Mouse (Mus musculus) liver, embryonic 13.5 days (tissue): ENCODE measurements around the gene Trank1. TPM values are rescaled to one million over a fixed set of nuclear protein-coding genes. Genes with fewer than 3 reads are reported as not detected.
A peak's percentile ranks its signal among the peaks of the same experiment; 100 is the strongest.

ENCODE experiments used
- ATAC-seq: fragments of 200-750 bp; cut with Nextera tagmentation; 2 replicates; pipeline ENCODE4 v1.8.0; 2017; ENCODE audit warnings: low read depth, mild to moderate bottlenecking, moderate number of reproducible peaks, moderate library complexity
- DNase-seq: peaks from one replicate; pipeline ENCODE4 v3.0.0; 2022
- H3K27ac ChIP-seq: fragments of 300-500 bp; sonication (generic); 2 replicates; pipeline ENCODE4 v1.5.1; 2015; ENCODE audit warnings: moderate library complexity, mild to moderate bottlenecking, inconsistent platforms
- H3K27me3 ChIP-seq: fragments of 300-500 bp; sonication (generic); 2 replicates; pipeline ENCODE4 v1.6.1; 2015; ENCODE audit warnings: mild to moderate bottlenecking, inconsistent platforms
- H3K36me3 ChIP-seq: fragments of 300-500 bp; sonication (generic); 2 replicates; pipeline ENCODE4 v1.6.1; 2015; ENCODE audit warnings: mild to moderate bottlenecking, inconsistent platforms
- H3K4me1 ChIP-seq: fragments of 300-500 bp; sonication (generic); replicated peaks from 2 replicates; pipeline ENCODE4 v1.6.1; 2015; ENCODE audit warnings: inconsistent platforms
- H3K4me2 ChIP-seq: fragments of 300-500 bp; sonication (generic); 2 replicates; pipeline ENCODE4 v1.6.1; 2015; ENCODE audit warnings: inconsistent platforms, mild to moderate bottlenecking, moderate library complexity
- H3K4me3 ChIP-seq: fragments of 300-500 bp; sonication (generic); replicated peaks from 2 replicates; pipeline ENCODE4 v1.5.1; 2015; ENCODE audit warnings: mild to moderate bottlenecking, inconsistent platforms
- H3K9ac ChIP-seq: fragments of 300-500 bp; sonication (generic); 2 replicates; pipeline ENCODE4 v1.6.1; 2015; ENCODE audit warnings: mild to moderate bottlenecking, inconsistent platforms
- H3K9me3 ChIP-seq: fragments of 300-500 bp; sonication (generic); replicated peaks from 2 replicates; pipeline ENCODE4 v1.6.1; 2016; ENCODE audit warnings: inconsistent platforms
- WGBS: fragments of 180-500 bp; shearing (Covaris S2); methylation state at CpG from one replicate; pipeline ENCODE4 v1.1.7; 2015; ENCODE audit not compliant: insufficient replicate concordance; 5-methylcytosine and 5-hydroxymethylcytosine counted together
- polyA plus RNA-seq: library from polyadenylated mRNA; unstranded; fragments of >200 nt; fragmentation: Nextera tagmentation; extraction: Ambion mirVana; gene quantifications from 2 replicates; pipeline ENCODE4 v1.2.1, GENCODE M21; 2015

Gene Trank1
- polyA plus RNA-seq, 1 experiment from 2014 or later = not detected

DNA sequence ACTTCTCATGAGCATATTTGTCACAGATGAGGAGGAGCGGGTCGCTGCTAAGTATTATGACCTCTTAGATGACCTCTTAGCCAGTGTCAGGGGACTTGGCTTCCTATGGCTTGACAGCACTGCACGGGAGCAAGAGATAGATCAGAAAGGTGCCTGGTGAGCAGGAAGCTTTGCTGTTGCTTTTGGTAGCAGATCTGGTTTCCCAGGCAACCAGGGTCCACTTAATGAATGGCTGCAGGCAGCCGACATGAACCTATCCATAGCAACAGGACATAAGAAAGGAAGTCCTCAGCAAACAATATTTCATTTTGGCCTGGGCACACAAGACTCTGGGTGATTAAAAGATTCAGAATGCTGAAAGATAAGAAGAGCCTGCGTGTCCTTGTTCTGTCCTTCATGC is 25.9 kb upstream of the Trank1 start:
- Histone ChIP-seq H3K4me3 (no peak overlapping the region), H3K27me3 (no peaks in the 10 kb centered on the region), H3K4me2 (no peak overlapping the region), H3K27ac (no peak overlapping the region), H3K9ac (no peak overlapping the region), H3K36me3 (no peaks in the 10 kb centered on the region), H3K4me1 (peaks cover 8% of the 10 kb centered on the region), H3K9me3 (no peaks in the 10 kb centered on the region)
- no peak for DNase-seq
- no peak for ATAC-seq
- WGBS = 44% methylated on average over 5 of the region's 5 CpGs

DNA sequence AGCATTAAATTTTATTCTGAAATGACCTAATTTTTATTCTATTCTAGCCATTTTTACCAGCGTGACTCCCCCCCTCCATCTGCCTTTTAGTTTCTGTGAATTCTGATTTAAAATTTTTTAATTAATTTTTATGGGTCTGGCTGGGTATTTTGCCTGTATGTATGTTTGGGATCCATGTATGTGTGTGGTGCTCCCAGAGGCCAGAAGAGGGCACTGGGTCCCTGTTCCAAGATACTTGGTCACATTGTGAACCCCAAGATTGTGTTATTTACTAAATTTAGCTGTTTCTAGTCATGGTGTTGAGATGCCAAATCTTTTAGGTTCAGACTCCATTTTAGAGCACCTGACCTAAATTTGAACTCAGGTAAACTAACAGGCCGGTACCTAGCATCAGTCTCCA is 25.1 kb upstream of the Trank1 start:
- Histone ChIP-seq H3K36me3 (no peaks in the 10 kb centered on the region), H3K4me3 (no peak overlapping the region), H3K4me2 (no peak overlapping the region), H3K9me3 (no peaks in the 10 kb centered on the region), H3K27ac (no peak overlapping the region), H3K9ac (no peak overlapping the region), H3K4me1 (peaks cover 8% of the 10 kb centered on the region), H3K27me3 (no peaks in the 10 kb centered on the region)
- DNase-seq = no peak
- ATAC-seq = no peak
- WGBS = 57% methylated on average over 2 of the region's 2 CpGs

DNA sequence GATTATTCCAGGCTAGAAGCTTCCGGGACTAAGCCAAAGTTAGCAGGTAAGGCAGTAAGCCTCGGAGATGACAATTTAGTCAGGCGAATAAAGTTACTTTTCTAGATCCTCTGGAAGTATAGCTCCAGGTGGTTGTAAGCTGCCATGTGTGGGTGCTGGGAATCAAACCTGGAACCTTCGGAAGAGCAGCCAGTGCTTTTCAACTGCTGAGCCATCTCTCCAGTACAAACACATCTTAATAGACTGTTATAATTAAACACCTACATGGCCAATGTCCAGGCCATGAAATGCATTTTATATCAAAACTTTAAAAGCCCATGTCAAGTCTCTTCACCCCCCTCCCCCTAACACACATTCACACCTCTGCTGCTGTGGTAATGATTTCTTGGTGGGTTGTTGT is 23.6 kb upstream of the Trank1 start:
- Histone ChIP-seq H3K36me3 (no peaks in the 10 kb centered on the region), H3K27ac (no peak overlapping the region), H3K4me2 (no peak overlapping the region), H3K27me3 (no peaks in the 10 kb centered on the region), H3K9ac (no peak overlapping the region), H3K4me1 (peaks cover 8% of the 10 kb centered on the region), H3K9me3 (no peaks in the 10 kb centered on the region), H3K4me3 (no peak overlapping the region)
- 72% methylated on average over 4 of the region's 4 CpGs for WGBS
- no peak for ATAC-seq
- no peak for DNase-seq

DNA sequence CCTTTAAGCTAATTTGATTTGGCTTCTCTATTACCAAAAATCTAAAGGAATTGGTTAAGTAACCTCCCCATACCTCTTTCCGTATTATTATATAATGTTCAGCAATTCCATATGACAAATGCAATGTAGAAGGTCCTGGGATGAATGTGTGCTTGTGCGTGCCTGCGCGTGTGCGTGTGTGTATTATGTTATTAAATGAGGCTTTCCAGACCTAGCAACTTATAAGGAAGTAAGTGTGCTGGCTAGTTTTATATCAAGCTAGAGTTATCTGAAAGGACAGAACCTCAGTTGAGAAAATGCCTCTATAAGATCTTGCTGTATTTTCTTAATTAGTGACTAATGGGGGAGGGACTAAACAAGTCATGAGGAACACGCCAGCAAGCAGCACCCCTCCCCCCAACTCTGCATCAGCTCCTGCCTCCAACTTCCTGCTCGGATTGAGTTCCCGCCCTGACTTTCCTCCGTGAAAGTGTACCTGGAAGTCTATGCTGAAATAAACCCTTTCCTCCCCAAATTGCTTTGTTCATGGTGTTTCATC is 22.2 kb upstream of the Trank1 start:
- DNase-seq = no peak
- Histone ChIP-seq H3K27ac (peak overlapping the region; percentile 23; the same call in 1 of the 2 replicates), H3K9me3 (no peaks in the 10 kb centered on the region), H3K27me3 (no peaks in the 10 kb centered on the region), H3K36me3 (no peaks in the 10 kb centered on the region), H3K4me2 (peak overlapping the region; percentile 46), H3K9ac (no peak overlapping the region; the same call in 1 of the 2 replicates), H3K4me3 (no peak overlapping the region), H3K4me1 (peaks cover 8% of the 10 kb centered on the region)
- 51% methylated on average over 9 of the region's 9 CpGs for WGBS
- ATAC-seq = peak; percentile 52

DNA sequence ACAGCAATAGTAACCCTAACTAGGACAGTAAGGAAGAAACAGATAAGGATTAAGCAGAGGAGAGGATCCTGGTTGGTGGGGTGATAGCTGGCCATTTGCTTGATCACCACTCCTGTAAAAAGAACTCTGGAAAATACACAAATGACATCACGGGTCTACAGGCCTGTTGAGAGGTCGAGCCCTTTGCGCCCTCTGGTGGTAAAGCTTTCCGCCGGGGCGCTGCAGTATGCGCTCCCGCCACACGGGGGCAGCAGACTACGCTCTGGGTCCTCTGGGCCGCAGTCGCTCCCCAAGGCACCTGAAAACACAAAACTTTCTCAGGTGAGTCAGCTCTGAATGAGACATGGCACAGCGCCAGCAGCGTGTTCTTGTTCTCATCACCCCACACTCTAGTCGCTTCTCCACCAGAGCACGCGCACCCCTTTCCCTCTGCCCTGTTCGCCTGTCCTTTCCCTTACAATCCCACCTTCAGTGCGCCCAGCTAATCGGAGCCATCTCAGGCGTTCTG is 21.7 kb upstream of the Trank1 start:
- DNase-seq = peak; percentile 81
- Histone ChIP-seq H3K9me3 (no peaks in the 10 kb centered on the region), H3K27ac (peak overlapping the region; percentile 23; the same call in 1 of the 2 replicates), H3K4me2 (peak overlapping the region; percentile 46), H3K27me3 (no peaks in the 10 kb centered on the region), H3K36me3 (no peaks in the 10 kb centered on the region), H3K9ac (no peak overlapping the region; the same call in 1 of the 2 replicates), H3K4me1 (peaks cover 8% of the 10 kb centered on the region), H3K4me3 (no peak overlapping the region)
- 16% methylated on average over 21 of the region's 21 CpGs for WGBS
- ATAC-seq = peak; percentile 70

DNA sequence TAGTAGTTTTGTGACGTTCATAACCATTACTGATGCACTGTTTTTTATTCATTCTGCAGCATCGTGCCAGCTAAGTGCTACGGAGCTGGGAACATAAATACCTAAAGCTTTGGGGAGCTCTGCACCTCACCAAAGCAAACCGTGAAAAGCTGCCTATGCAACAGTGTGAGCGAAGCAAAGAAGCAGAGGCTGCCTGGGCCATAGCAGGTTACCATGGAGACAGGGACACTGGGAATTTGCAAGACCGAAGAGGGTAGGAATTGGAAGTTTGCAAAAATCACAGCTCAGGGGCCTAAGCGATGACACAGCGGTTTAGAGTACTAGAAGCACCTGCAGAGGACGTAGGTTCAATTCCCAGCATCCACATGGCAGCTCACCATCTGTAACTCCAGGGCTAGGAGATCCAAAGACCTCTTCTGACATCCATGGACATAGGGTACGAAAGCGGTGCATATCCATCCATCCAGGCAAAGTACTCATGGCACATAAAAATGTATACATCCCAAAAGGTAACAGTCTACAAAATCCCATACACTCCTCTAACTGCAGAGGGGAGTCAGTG is 20.9 kb upstream of the Trank1 start:
- Histone ChIP-seq H3K36me3 (no peaks in the 10 kb centered on the region), H3K27ac (no peak overlapping the region), H3K9me3 (no peaks in the 10 kb centered on the region), H3K4me2 (no peak overlapping the region), H3K4me1 (peaks cover 8% of the 10 kb centered on the region), H3K27me3 (no peaks in the 10 kb centered on the region), H3K4me3 (no peak overlapping the region), H3K9ac (no peak overlapping the region)
- ATAC-seq (no peak), DNase-seq (no peak)
- 71% methylated on average over 11 of the region's 11 CpGs for WGBS

DNA sequence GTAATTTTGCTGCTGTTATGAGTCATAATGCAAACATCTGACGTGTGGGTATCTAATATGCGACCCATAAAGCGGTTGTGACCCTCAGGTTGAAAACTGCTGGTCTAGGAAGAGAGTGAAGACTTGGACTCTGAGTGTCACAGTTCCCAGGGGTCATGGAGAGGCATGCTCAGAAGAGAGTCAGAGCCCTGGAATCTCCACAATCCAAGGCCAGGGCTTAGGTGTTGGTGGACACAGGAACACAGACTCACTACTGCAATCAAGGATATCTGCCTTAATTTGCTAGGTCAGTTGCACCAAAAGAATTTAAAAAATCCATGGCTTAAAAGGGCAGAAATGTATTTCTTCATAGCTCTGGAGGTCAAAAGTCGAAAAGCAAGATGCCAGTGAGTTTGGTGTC is 18.3 kb upstream of the Trank1 start:
- WGBS = 64% methylated on average over 4 of the region's 4 CpGs

DNA sequence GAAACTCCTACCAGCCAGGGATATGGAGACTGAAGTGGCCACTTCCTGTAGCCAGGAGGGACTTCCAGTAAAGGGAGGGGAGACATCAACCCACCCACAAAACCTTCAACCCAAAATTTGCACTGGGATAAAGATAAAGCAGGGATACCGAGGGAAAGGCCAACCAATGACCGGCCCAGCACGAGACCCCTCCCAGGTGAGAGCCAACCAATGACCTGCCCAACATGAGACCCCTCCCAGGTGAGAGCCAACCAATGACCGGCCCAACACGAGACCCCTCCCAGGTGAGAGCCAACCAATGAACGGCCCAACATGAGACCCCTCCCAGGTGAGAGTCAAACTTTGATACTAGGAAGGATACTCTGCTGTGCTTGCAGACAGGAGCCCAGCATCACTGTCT is 16.6 kb upstream of the Trank1 start:
- ATAC-seq (no peak), DNase-seq (no peak)
- 74% methylated on average over 6 of the region's 6 CpGs for WGBS
- H3K4me3 ChIP-seq = no peak overlapping the region
- no peak overlapping the region for H3K4me2 ChIP-seq
- no peaks in the 10 kb centered on the region for H3K9me3 ChIP-seq
- no peaks in the 10 kb centered on the region for H3K27me3 ChIP-seq
- no peak overlapping the region for H3K27ac ChIP-seq
- no peaks in the 10 kb centered on the region for H3K36me3 ChIP-seq
- 0 out of 2 replicates have a peak, but pooled peaks cover 2% of the 10 kb centered on the region for H3K4me1 ChIP-seq
- H3K9ac ChIP-seq = no peak overlapping the region

More for the DNA sequence above, 18.3 kb upstream of the Trank1 start:
- Histone ChIP-seq H3K4me1 (peaks cover 8% of the 10 kb centered on the region), H3K4me2 (no peak overlapping the region), H3K9me3 (no peaks in the 10 kb centered on the region), H3K27me3 (no peaks in the 10 kb centered on the region), H3K9ac (no peak overlapping the region), H3K4me3 (no peak overlapping the region), H3K36me3 (no peaks in the 10 kb centered on the region), H3K27ac (no peak overlapping the region)
- DNase-seq (no peak), ATAC-seq (no peak)

DNA sequence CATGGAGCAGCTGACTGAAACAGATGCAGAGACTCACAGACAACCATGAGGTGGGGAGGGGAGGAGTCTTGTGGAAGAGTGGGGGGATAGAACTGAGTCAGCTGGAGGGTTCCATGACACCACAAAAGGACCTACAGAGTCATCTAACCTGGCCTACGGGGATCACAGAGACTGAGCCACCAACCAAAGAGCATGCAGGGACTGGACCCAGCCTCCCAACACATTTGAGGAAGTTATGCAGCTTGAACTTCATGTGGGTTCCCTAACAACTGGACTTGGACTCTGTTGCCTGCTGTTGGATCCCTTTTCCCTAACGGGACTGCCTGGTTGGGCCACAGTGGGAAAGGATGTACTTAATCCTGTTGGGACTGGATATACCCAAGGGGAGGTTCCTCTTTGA is 16.2 kb upstream of the Trank1 start:
- Histone ChIP-seq H3K27me3 (no peaks in the 10 kb centered on the region), H3K36me3 (no peaks in the 10 kb centered on the region), H3K4me1 (no peaks in the 10 kb centered on the region), H3K4me2 (no peak overlapping the region), H3K9ac (no peak overlapping the region), H3K4me3 (no peak overlapping the region), H3K9me3 (no peaks in the 10 kb centered on the region), H3K27ac (no peak overlapping the region)
- ATAC-seq (no peak), DNase-seq (no peak)
- WGBS = 41% methylated on average over 2 of the region's 2 CpGs

DNA sequence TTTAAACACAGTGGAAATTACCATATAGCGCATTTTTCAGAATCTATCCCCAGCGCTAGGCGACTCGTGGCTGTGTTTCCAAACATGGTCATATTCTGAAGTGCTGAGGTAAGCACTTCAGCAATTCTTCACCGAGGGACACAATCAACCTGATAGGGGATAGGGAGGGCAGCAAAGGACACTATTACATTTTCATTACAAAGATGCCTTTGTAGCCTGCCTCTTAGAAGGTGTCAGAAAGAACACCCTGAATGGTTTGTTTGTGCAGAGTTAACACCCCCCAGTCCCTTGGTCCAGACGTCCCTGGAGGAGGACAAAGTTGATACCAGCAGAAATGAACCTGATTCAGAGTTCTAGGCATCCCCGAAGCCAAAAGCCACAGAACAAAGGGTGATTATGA is 15.1 kb upstream of the Trank1 start:
- no peak overlapping the region for H3K4me3 ChIP-seq
- no peaks in the 10 kb centered on the region for H3K36me3 ChIP-seq
- 64% methylated on average over 7 of the region's 7 CpGs for WGBS
- H3K27me3 ChIP-seq = no peaks in the 10 kb centered on the region
- H3K9ac ChIP-seq = no peak overlapping the region
- no peak overlapping the region for H3K4me2 ChIP-seq
- no peaks in the 10 kb centered on the region for H3K9me3 ChIP-seq
- ATAC-seq = no peak
- H3K27ac ChIP-seq = no peak overlapping the region
- H3K4me1 ChIP-seq = no peaks in the 10 kb centered on the region
- DNase-seq = no peak

DNA sequence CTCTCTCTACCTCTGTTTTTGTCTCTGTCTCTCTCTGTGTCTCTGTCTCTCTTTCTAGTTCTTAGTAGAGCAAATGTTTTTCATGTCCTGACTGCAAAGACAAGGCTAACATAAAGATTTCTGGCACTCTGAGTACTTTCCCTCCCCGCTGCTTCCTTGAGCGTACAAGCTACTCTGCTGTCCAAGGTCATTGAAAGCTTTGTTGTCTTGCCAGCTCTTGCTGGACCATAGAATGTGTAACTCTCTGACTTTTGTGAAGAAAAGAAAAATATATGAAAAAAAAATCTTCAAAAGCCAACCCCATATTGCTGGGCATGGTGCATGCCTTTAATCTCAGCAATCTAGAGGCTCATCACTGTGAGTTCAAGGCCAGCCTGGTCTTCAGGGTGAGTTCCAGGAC is 12.9 kb upstream of the Trank1 start:
- Histone ChIP-seq H3K4me1 (no peaks in the 10 kb centered on the region), H3K27me3 (no peaks in the 10 kb centered on the region), H3K4me2 (no peak overlapping the region), H3K36me3 (no peaks in the 10 kb centered on the region), H3K9ac (no peak overlapping the region), H3K9me3 (no peaks in the 10 kb centered on the region), H3K27ac (no peak overlapping the region), H3K4me3 (no peak overlapping the region)
- DNase-seq (no peak), ATAC-seq (no peak)
- 74% methylated on average over 2 of the region's 2 CpGs for WGBS

DNA sequence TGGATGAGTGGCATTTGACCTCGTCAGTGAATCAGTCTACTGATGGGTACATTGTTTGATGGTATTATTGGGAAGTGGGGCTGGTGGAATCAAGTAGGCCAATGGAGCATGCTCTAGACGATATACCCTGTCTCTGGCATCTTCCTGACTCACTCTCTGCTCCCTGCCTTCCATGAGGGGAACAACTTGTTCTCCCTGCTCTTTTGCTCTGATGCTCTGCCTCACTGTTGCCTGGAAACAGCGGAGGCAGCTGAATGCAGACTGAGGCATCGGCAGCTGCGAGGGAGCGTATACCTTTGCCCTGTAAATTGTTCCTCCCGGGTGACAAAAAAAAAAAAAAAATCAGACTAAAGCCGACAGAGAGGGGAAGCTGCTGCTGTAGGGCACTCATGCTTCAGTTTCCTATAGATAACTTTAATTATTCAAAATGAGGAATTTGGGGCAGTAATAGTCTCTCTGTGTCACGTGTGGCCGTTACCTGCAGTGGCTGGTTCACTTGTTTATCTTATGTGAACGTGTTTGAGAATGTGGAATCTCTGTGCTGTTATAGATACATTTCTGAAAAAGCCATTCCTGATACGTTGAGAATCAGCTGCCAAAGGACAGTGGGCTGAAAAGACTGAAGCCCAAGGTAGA is 9.2 kb upstream of the Trank1 start:
- Histone ChIP-seq H3K4me3 (no peak overlapping the region), H3K27ac (no peak overlapping the region), H3K27me3 (no peaks in the 10 kb centered on the region), H3K9me3 (no peaks in the 10 kb centered on the region), H3K4me2 (no peak overlapping the region), H3K4me1 (no peaks in the 10 kb centered on the region), H3K9ac (no peak overlapping the region), H3K36me3 (no peaks in the 10 kb centered on the region)
- WGBS = 54% methylated on average over 12 of the region's 12 CpGs
- ATAC-seq (no peak), DNase-seq (no peak)
